Mouse (Mus musculus) forebrain, embryonic 11.5 days (tissue): ENCODE measurements at regions not wholly inside any gene's neighbourhood (a gene's known extent, or its start where the extent isn't known, plus 50 kb on each side); places are given as distances from the start of the nearest gene placed in this dataset.

Experiments used
- ATAC-seq: fragments of 200-750 bp; cut with Nextera tagmentation; replicated peaks from 2 replicates; pipeline ENCODE4 v1.8.0; 2017; ENCODE audit warnings: moderate TSS enrichment; ENCODE audit not compliant: low FRiP score
- DNase-seq: peaks from one replicate; pipeline ENCODE4 v3.0.0-alpha.2; 2017; ENCODE audit warnings: low spot score
- H3K27ac ChIP-seq: fragments of 300-500 bp; sonication (generic); 2 replicates; pipeline ENCODE4 v1.5.1; 2014; ENCODE audit warnings: low read depth, low read length
- H3K27me3 ChIP-seq: fragments of 300-500 bp; sonication (generic); 2 replicates; pipeline ENCODE4 v1.6.1; 2014; ENCODE audit warnings: mild to moderate bottlenecking, low read length, mixed read lengths; ENCODE audit not compliant: control insufficient read depth, insufficient read depth
- H3K36me3 ChIP-seq: fragments of 300-500 bp; sonication (generic); 2 replicates; pipeline ENCODE4 v1.6.1; 2014; ENCODE audit warnings: mild to moderate bottlenecking, low read length, moderate library complexity, mixed read lengths; ENCODE audit not compliant: control insufficient read depth, insufficient read depth
- H3K4me1 ChIP-seq: fragments of 300-500 bp; sonication (generic); replicated peaks from 2 replicates; pipeline ENCODE4 v1.6.1; 2014; ENCODE audit warnings: low read length, mixed read lengths; ENCODE audit not compliant: control insufficient read depth, insufficient read depth
- H3K4me2 ChIP-seq: fragments of 300-500 bp; sonication (generic); 2 replicates; pipeline ENCODE4 v1.6.1; 2014; ENCODE audit warnings: low read depth, mild to moderate bottlenecking, low read length, moderate library complexity, mixed read lengths; ENCODE audit not compliant: severe bottlenecking
- H3K4me3 ChIP-seq: fragments of 300-500 bp; sonication (generic); 2 replicates; pipeline ENCODE4 v1.5.1; 2014; ENCODE audit warnings: low read depth, low read length
- H3K9ac ChIP-seq: fragments of 300-500 bp; sonication (generic); 2 replicates; pipeline ENCODE4 v1.6.1; 2014; ENCODE audit warnings: low read length
- H3K9me3 ChIP-seq: fragments of 300-500 bp; sonication (generic); 2 replicates; pipeline ENCODE4 v1.6.1; 2016; ENCODE audit warnings: low read length, mixed read lengths; ENCODE audit not compliant: control insufficient read depth
- WGBS: fragments of 180-500 bp; shearing (Covaris S2); extraction: QIAGEN DNeasy Blood & Tissue Kit; methylation state at CpG from one replicate; pipeline ENCODE4 v1.1.7; 2014; 5-methylcytosine and 5-hydroxymethylcytosine counted together

DNA sequence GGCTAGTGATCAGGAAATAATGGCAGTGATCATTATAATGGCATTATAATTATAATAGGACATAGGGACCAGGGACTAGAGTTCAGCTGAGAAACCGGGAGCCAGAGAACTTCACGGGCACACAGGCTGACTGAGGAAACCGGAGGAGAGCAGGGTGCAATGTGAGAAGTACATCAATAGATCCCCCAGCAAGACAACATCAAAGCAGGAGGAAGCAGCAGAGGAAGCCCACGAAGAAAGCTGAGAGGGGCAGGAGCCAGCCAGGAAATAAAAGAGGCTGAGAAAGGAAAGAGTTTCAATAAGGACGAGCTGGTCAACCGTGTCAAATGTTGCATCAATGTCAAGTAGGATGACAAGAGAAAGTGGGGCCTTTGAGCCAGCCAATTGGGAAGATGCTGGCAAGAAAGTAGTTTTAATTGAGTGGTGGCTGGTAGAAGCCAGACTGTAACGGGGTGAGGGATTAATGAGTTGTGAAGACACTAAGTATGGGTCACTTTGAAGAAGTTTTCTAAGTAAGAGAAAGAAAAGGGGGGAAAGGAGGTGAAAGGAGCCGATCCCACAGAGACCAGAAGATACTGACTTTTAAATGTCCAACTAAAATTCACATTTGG, 66.0 kb upstream of the Cited2 start:
- Histone ChIP-seq H3K4me1 (peaks cover 8% of the 10 kb centered on the region; the same call in 1 of the 2 replicates), H3K9ac (no peak overlapping the region), H3K4me2 (no peak overlapping the region), H3K27ac (no peak overlapping the region), H3K4me3 (no peak overlapping the region), H3K9me3 (no peaks in the 10 kb centered on the region), H3K36me3 (no peaks in the 10 kb centered on the region), H3K27me3 (no peaks in the 10 kb centered on the region)
- DNase-seq: no peak
- ATAC-seq: no peak
- 14% methylated on average over 8 of the region's 8 CpGs for whole genome bisulfite sequencing

DNA sequence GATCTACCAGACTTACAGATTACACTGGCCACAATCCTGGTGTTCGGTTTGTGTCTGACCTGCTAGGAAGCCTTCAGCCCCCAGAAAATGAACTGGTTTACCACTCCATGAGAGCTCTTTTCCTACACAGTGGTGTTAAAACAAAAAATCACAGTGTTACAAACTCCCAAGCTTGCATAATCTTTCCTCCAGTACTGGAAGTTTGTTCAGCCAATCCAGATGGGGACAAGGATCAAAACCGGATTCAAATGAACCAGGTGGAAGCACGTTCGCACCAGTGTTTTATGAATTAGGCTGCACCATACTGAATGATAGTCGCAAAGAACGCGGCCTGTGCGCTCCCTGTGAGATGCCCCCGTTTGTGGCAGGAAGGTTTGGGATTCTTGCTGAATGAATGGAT, 63.4 kb upstream of the Cited2 start:
- Histone ChIP-seq H3K27me3 (no peaks in the 10 kb centered on the region), H3K4me2 (no peak overlapping the region), H3K9ac (no peak overlapping the region), H3K27ac (no peak overlapping the region), H3K9me3 (no peaks in the 10 kb centered on the region), H3K36me3 (no peaks in the 10 kb centered on the region), H3K4me1 (0 out of 2 replicates have a peak, but pooled peaks cover 5% of the 10 kb centered on the region), H3K4me3 (no peak overlapping the region)
- no peak for DNase-seq
- no peak for ATAC-seq
- WGBS: 92% methylated on average over 9 of the region's 9 CpGs

DNA sequence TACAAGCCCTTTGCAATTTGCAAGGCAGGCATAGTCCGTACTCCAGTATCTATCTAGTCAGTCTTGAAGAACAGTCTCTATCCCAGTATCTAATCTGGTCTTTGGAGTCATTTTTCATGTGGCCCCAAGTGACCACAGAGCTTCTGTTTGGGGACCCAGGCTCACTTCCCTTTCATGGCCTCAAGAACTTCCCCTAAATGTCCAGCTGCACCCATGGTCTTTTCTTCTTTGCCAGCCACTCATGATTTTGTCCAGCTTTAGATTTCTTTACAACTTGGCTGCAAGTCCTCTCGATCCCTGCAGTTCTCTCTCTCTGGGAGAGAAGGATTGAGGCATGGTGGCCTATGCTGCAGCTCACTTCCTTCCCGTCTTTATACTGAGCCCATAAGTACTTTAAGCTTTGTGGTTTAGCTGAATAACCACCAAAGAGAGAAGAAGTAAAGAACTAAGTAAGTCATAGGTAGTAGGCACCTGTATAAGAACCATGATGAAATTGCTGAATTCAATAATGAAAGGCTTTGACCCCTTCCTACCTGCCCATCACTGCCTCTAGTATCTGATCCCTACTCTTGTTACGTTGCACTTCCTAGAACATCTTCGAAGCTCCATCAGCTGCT, 62.1 kb upstream of the Cited2 start:
- Histone ChIP-seq H3K27ac (no peak overlapping the region), H3K27me3 (no peaks in the 10 kb centered on the region), H3K9me3 (no peaks in the 10 kb centered on the region), H3K36me3 (no peaks in the 10 kb centered on the region), H3K4me3 (no peak overlapping the region), H3K4me1 (0 out of 2 replicates have a peak, but pooled peaks cover 2% of the 10 kb centered on the region), H3K9ac (no peak overlapping the region), H3K4me2 (no peak overlapping the region)
- WGBS: 89% methylated on average over 5 of the region's 5 CpGs
- no peak for DNase-seq
- ATAC-seq: no peak

DNA sequence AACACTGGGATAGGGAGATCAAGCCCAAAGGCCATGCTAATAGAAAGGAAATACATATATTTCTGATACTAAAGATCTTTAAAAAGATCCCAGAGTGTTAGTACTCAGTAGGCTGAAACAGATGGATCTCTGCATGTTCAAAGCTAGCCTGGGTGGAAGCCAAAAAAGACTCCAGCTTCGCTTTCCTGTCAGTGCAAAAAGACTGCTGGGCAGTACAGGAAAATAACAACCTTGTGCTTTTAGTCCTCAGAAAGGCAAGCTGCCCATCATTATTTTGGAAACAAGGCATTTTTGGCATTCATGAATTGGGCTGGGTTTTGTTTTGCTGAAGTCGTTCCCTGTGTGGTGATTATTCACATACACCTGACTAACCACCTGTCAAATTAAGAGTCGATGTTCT, 56.9 kb upstream of the Cited2 start:
- Histone ChIP-seq H3K4me1 (no peaks in the 10 kb centered on the region), H3K9me3 (no peaks in the 10 kb centered on the region), H3K4me2 (no peak overlapping the region), H3K27me3 (no peaks in the 10 kb centered on the region), H3K36me3 (no peaks in the 10 kb centered on the region), H3K9ac (no peak overlapping the region), H3K4me3 (no peak overlapping the region), H3K27ac (no peak overlapping the region)
- WGBS: 75% methylated on average over 3 of the region's 3 CpGs
- DNase-seq: no peak
- no peak for ATAC-seq

DNA sequence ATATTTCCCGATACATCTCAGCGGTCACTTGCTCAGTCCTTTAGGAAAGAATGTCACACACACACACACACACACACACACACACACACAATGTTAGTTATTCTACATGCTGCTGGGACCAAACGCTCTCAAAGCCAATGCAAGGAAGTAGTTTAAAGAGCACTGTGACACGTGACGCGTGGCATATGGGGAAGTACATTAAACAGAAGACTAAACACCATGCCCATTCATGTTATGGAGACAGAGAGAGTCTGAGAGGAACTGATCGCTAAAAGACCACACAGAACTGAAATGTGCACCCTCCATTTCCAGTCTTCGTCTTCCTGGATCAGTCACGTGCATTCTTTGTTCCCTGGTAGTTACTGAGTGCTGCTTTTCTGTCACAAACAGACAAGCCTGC, 53.6 kb upstream of the Cited2 start:
- Histone ChIP-seq H3K4me2 (no peak overlapping the region), H3K4me3 (no peak overlapping the region), H3K36me3 (no peaks in the 10 kb centered on the region), H3K4me1 (no peaks in the 10 kb centered on the region), H3K9ac (no peak overlapping the region), H3K27me3 (no peaks in the 10 kb centered on the region), H3K9me3 (no peaks in the 10 kb centered on the region), H3K27ac (no peak overlapping the region)
- DNase-seq: no peak
- 91% methylated on average over 9 of the region's 9 CpGs for WGBS
- ATAC-seq: no peak
